Mouse (Mus musculus) heart, adult 2 months (tissue): ENCODE measurements around the gene Sort1. TPM values are rescaled to one million over a fixed set of nuclear protein-coding genes. Genes with fewer than 3 reads are reported as not detected.

Experiments
- DNase-seq, 2 experiments: peaks; one replicate each; pipeline ENCODE4 v3.0.0; 2021
- H3K27ac ChIP-seq: fragments of 200-600 bp; 2 replicates; pipeline ENCODE4 v1.8.1; 2022
- H3K27me3 ChIP-seq: fragments of 200-500 bp; 2 replicates; pipeline ENCODE4 v1.6.1; 2012; ENCODE audit warnings: mild to moderate bottlenecking, low read length, inconsistent platforms, mixed read lengths; ENCODE audit not compliant: control insufficient read depth, insufficient read depth
- H3K36me3 ChIP-seq: fragments of 200-500 bp; 2 replicates; pipeline ENCODE4 v1.6.1; 2012; ENCODE audit warnings: low read length, inconsistent platforms; ENCODE audit not compliant: control insufficient read depth, insufficient read depth
- H3K4me1 ChIP-seq: fragments of 200-500 bp; 2 replicates; pipeline ENCODE4 v1.6.1; 2011; ENCODE audit warnings: low read length; ENCODE audit not compliant: control insufficient read depth, insufficient read depth
- H3K4me3 ChIP-seq: fragments of 200-600 bp; 2 replicates; pipeline ENCODE4 v1.8.1; 2022
- H3K79me2 ChIP-seq: fragments of 200-500 bp; replicated peaks from 2 replicates; pipeline ENCODE4 v1.6.1; 2012; ENCODE audit warnings: mild to moderate bottlenecking, inconsistent platforms, low read length, moderate library complexity, mixed read lengths; ENCODE audit not compliant: control insufficient read depth, insufficient read depth
- H3K9ac ChIP-seq: fragments of 200-500 bp; 2 replicates; pipeline ENCODE4 v1.6.1; 2012; ENCODE audit warnings: low read depth, mild to moderate bottlenecking, control low read depth, inconsistent platforms, low read length, mixed read lengths
- CTCF ChIP-seq: fragments of 200-600 bp; IDR thresholded peaks from 2 replicates; pipeline ENCODE4 v1.8.1; 2022; ENCODE audit warnings: antibody characterized with exemption, mild to moderate bottlenecking, moderate library complexity
- EP300 ChIP-seq: fragments of 200-500 bp; IDR thresholded peaks from 2 replicates; pipeline ENCODE4 v1.6.1; 2011; ENCODE audit warnings: low read depth, low read length, control low read depth; ENCODE audit not compliant: insufficient read depth
- POLR2A ChIP-seq: fragments of 200-500 bp; IDR thresholded peaks from 2 replicates; pipeline ENCODE4 v1.6.1; 2011; ENCODE audit warnings: mild to moderate bottlenecking, low read depth, low read length, control low read depth; ENCODE audit not compliant: insufficient read depth
- WGBS: fragments of 180-500 bp; shearing (Covaris S2); methylation state at CpG from one replicate; pipeline ENCODE4 v1.1.7; 2018; 5-methylcytosine and 5-hydroxymethylcytosine counted together
- intact Hi-C: fragments of 180-260 bp; cut with DNase I; formaldehyde crosslinking; loops from one replicate; pipeline ENCODE4 v1.15.1; 2025
- polyA plus RNA-seq: library from polyadenylated mRNA; depleted of rRNA; stranded (reverse); fragments of >200 nt; gene quantifications from 2 replicates; pipeline ENCODE4 v1.2.3, GENCODE M21; 2012
- total RNA-seq, 2 experiments: library from RNA; stranded (reverse); gene quantifications; 2 replicates each; pipeline ENCODE4 v1.2.3; 2021

Gene Sort1
- total and polyA plus RNA-seq, 3 experiments: 17.4 to 33.7 (median 19.2) TPM

- H3K36me3 ChIP-seq: peaks cover 5% of the 10 kb centered on the region
- peaks cover 23% of the 10 kb centered on the region for H3K4me1 ChIP-seq
- WGBS: 27% methylated on average over 14 of the region's 14 CpGs
- TF ChIP-seq CTCF: no peak
- no peak for TF ChIP-seq POLR2A
- TF ChIP-seq EP300: no peak
- intact Hi-C loops: no loop called here
- H3K4me3 ChIP-seq: peak overlapping the region; percentile 18; the same call in 1 of the 2 replicates
- peak; percentile 60 to 73 for DNase-seq
- peak overlapping the region; percentile 31; the same call in 1 of the 2 replicates for H3K9ac ChIP-seq
- no peaks in the 10 kb centered on the region for H3K27me3 ChIP-seq
- H3K27ac ChIP-seq: peak overlapping the region; percentile 81
- no peaks in the 10 kb centered on the region for H3K79me2 ChIP-seq
Measured at GRCm38 (mm10) chr3:108295379-108296219, 11.7 kb downstream of the Sort1 start.

DNA sequence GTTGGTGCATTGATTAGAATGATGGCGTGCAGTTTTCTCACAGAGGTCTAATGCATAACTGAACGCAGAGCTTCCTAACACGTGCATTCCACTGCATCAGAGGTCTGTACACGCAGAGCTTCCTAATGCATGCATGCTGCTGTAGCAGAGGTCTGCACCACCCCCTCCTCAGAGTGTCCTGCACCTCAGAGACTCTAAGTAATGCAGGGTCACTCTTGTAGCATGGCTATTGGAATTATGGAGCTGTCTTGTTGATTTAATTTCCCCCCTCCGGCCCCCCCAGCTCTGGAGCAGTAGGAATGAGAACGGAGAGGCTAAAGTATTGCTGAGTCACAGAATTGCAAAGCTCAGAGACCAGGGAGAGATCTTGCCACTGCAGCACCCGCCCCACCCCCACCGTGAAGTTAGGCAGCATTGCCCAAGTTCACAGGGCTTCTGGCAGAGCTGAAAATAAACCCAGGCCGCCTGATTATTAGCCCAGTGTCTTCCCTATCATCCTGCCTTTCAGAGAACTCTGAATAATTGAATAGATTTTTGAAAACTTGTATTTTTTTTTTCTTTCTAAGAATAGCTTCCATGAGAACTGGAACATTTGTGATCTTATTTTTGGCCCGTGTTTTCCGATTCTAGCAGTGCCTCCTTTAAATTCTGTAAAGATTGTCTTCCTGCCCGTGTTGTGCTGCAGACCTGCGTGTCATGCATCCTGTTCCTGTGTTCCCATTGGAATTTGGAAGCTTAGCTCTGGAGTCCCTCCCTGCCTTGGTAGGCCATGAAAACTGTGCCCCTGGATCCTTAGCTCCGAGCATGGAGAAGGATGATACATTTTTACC is 12.6 kb downstream of the Sort1 start:
- Histone ChIP-seq H3K4me3 (peak overlapping the region; percentile 18; the same call in 1 of the 2 replicates), H3K9ac (peak overlapping the region; percentile 31; the same call in 1 of the 2 replicates), H3K4me1 (peaks cover 22% of the 10 kb centered on the region), H3K27ac (peak overlapping the region; percentile 81), H3K79me2 (no peaks in the 10 kb centered on the region), H3K27me3 (no peaks in the 10 kb centered on the region), H3K36me3 (peaks cover 5% of the 10 kb centered on the region)
- TF ChIP-seq CTCF (no peak), EP300 (no peak), POLR2A (no peak)
- intact Hi-C loops: no loop called here
- DNase-seq: peak; percentile 59 to 63
- WGBS: 7% methylated on average over 14 of the region's 14 CpGs

DNA sequence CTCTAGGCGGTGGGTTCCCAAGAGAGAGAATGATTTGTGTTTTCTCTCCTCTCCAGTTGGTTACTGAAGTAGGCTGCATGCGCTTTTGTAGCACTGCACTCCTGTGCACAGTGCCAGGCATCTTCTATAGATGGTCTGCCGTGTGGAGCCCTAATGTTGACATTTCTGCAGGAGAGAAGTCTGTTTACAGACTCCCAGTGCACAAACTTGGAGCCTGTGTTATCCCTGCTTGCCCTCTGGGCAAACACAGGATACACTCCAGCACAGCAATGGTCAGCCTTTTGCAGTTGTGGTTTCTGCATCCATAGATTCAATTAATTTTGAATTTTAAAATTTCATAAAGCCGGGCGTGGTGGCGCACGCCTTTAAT is 13.2 kb downstream of the Sort1 start:
- TF ChIP-seq CTCF (no peak), POLR2A (no peak), EP300 (no peak)
- DNase-seq: no peak
- 70% methylated on average over 7 of the region's 7 CpGs for WGBS
- H3K4me1 ChIP-seq: peaks cover 22% of the 10 kb centered on the region
- peaks cover 5% of the 10 kb centered on the region for H3K36me3 ChIP-seq
- H3K79me2 ChIP-seq: no peaks in the 10 kb centered on the region
- H3K9ac ChIP-seq: no peak overlapping the region
- peak overlapping the region; percentile 81 for H3K27ac ChIP-seq
- intact Hi-C loops: no loop called here
- H3K4me3 ChIP-seq: no peak overlapping the region
- no peaks in the 10 kb centered on the region for H3K27me3 ChIP-seq

- H3K27ac ChIP-seq: peak overlapping the region; percentile 44
- H3K27me3 ChIP-seq: no peaks in the 10 kb centered on the region
Measured at GRCm38 (mm10) chr3:108297603-108298553, 14.0 kb downstream of the Sort1 start.

GRCm38 (mm10) chr3:108300455-108301030 is 16.7 kb downstream of the Sort1 start:
- TF ChIP-seq POLR2A (no peak), CTCF (no peak), EP300 (no peak)
- intact Hi-C loops: no loop called here
- no peak for DNase-seq
- Histone ChIP-seq H3K4me1 (peaks cover 13% of the 10 kb centered on the region), H3K9ac (no peak overlapping the region), H3K79me2 (no peaks in the 10 kb centered on the region), H3K36me3 (peaks cover 5% of the 10 kb centered on the region), H3K27ac (no peak overlapping the region), H3K27me3 (no peaks in the 10 kb centered on the region), H3K4me3 (no peak overlapping the region)
- WGBS: 79% methylated on average over 6 of the region's 6 CpGs

More at GRCm38 (mm10) chr3:108297603-108298553, 14.0 kb downstream of the Sort1 start:
- TF ChIP-seq CTCF: no peak
- TF ChIP-seq EP300: no peak
- TF ChIP-seq POLR2A: no peak
- Histone ChIP-seq H3K4me1 (peaks cover 22% of the 10 kb centered on the region), H3K79me2 (no peaks in the 10 kb centered on the region), H3K4me3 (no peak overlapping the region), H3K36me3 (peaks cover 5% of the 10 kb centered on the region), H3K9ac (no peak overlapping the region)
- intact Hi-C loops: no loop called here
- no peak for DNase-seq
- WGBS: 56% methylated on average over 7 of the region's 7 CpGs
